Mouse (Mus musculus) small intestine, adult 2 months (tissue): ENCODE measurements around the gene Ctnna3.

Source experiments
- CTCF ChIP-seq: fragments of 200-500 bp; IDR thresholded peaks from 2 replicates; pipeline ENCODE4 v1.5.1; 2012; ENCODE audit warnings: low read depth, mild to moderate bottlenecking, control low read depth, inconsistent platforms, low read length, moderate library complexity, mixed read lengths; ENCODE audit not compliant: insufficient replicate concordance, insufficient read length; ENCODE audit errors: extremely low read depth
- POLR2A ChIP-seq: fragments of 200-500 bp; IDR thresholded peaks from 2 replicates; pipeline ENCODE4 v1.6.1; 2012; ENCODE audit warnings: low read depth, mild to moderate bottlenecking, control low read depth, inconsistent platforms, low read length, moderate library complexity

DNA sequence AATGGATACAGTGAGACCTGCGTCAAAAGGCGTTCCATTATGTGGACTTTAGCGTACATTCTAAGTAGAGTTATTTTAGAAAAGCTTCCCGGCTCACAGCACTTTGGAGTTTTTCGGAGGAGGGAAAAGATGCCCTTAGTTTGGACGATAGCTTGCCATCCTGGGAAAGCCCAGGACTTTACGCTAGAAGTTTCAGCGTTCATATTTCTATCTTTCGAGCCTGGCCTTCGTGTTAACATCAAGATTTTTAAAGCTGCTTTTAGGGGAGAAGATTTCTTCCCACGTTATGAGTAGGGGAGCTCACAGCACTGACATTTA, 916 bp upstream of the Ctnna3 start:
- TF ChIP-seq CTCF (no peak), POLR2A (no peak)
